Mouse (Mus musculus) hindbrain, embryonic 16.5 days (tissue): ENCODE results near the gene BC034090. TPM values are rescaled to one million over a fixed set of nuclear protein-coding genes. Genes with fewer than 3 reads are reported as not detected.
A peak's percentile ranks its signal among the peaks of the same experiment; 100 is the strongest.

Experiments
- ATAC-seq: fragments of 200-750 bp; cut with Nextera tagmentation; 2 replicates; pipeline ENCODE4 v1.8.0; 2017; ENCODE audit warnings: moderate TSS enrichment, moderate library complexity
- H3K27ac ChIP-seq: fragments of 300-500 bp; sonication (generic); 2 replicates; pipeline ENCODE4 v1.5.1; 2014; ENCODE audit warnings: low read depth, mild to moderate bottlenecking, control low read depth, low read length, moderate library complexity
- H3K27me3 ChIP-seq: fragments of 300-500 bp; sonication (generic); replicated peaks from 2 replicates; pipeline ENCODE4 v1.6.1; 2014; ENCODE audit warnings: low read length; ENCODE audit not compliant: control insufficient read depth, insufficient read depth
- H3K36me3 ChIP-seq: fragments of 300-500 bp; sonication (generic); 2 replicates; pipeline ENCODE4 v1.6.1; 2014; ENCODE audit warnings: mild to moderate bottlenecking, low read length, moderate library complexity, mixed read lengths; ENCODE audit not compliant: control insufficient read depth, insufficient read depth
- H3K4me1 ChIP-seq: fragments of 300-500 bp; sonication (generic); 2 replicates; pipeline ENCODE4 v1.6.1; 2014; ENCODE audit warnings: low read depth, low read length; ENCODE audit not compliant: control insufficient read depth, insufficient read depth
- H3K4me2 ChIP-seq: fragments of 300-500 bp; sonication (generic); 2 replicates; pipeline ENCODE4 v1.6.1; 2014; ENCODE audit warnings: mild to moderate bottlenecking, low read length, control low read depth, moderate library complexity
- H3K4me3 ChIP-seq: fragments of 300-500 bp; sonication (generic); 2 replicates; pipeline ENCODE4 v1.5.1; 2014; ENCODE audit warnings: mild to moderate bottlenecking, low read length, control low read depth, moderate library complexity
- H3K9ac ChIP-seq: fragments of 300-500 bp; sonication (generic); 2 replicates; pipeline ENCODE4 v1.6.1; 2014; ENCODE audit warnings: low read depth, mild to moderate bottlenecking, control low read depth, low read length, moderate library complexity
- H3K9me3 ChIP-seq: fragments of 300-500 bp; sonication (generic); 2 replicates; pipeline ENCODE4 v1.6.1; 2014; ENCODE audit warnings: mild to moderate bottlenecking, low read length, moderate library complexity; ENCODE audit not compliant: control insufficient read depth
- WGBS: fragments of 180-500 bp; shearing (Covaris S2); extraction: QIAGEN DNeasy Blood & Tissue Kit; methylation state at CpG from one replicate; pipeline ENCODE4 v1.1.7; 2014; 5-methylcytosine and 5-hydroxymethylcytosine counted together
- polyA plus RNA-seq: library from polyadenylated mRNA; unstranded; fragments of >200 nt; fragmentation: Nextera tagmentation; extraction: Ambion mirVana; gene quantifications from 2 replicates; pipeline ENCODE4 v1.2.1, GENCODE M21; 2015

The BC034090 gene
- polyA plus RNA-seq, 1 experiment from 2014 or later: 6.1 TPM

DNA sequence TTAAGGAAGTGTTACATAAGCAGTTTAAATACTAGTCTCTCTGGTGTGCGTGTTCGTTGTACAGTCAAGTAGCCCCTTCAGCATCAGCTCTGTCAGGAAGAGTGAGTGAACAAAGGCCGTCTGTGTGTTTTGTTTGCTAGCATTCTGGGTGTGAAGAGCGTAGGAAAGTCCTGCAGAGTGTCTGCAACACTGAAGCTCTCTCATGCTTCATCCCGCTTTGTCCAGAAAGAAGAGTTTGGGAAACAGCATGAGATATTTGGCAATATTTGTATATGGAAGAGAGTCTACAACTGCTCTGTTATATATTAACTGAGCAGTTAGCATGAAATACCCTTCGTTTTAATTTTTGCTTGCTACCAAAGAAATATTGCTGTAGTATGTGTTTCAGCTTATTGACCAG lies 44.7 kb downstream of the BC034090 start:
- WGBS: 72% methylated on average over 6 of the region's 6 CpGs
- Histone ChIP-seq H3K36me3 (peaks cover 8% of the 10 kb centered on the region), H3K4me2 (no peak overlapping the region), H3K27ac (no peak overlapping the region), H3K4me1 (peaks cover 19% of the 10 kb centered on the region), H3K27me3 (no peaks in the 10 kb centered on the region), H3K9me3 (no peaks in the 10 kb centered on the region), H3K9ac (no peak overlapping the region), H3K4me3 (no peak overlapping the region)
- ATAC-seq: no peak

DNA sequence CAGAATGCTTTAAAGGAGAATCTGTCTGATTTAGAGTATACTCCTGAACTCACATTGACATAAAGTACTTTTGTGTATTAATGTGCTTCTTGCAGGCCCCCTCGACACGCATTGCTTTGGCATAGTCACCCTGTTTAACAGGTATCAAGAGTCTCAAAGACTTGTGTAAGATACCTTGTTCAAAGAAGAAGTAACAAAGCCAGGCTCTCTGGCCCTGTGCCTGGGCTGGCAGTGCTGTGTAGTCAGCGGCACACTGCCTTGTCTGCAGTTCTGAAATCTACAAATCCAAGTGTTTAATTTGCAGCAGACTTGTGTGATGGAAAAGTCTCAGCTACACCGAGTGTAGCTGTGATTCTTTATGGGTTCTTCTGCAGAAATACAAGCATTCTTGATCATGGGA lies 47.6 kb downstream of the BC034090 start:
- Histone ChIP-seq H3K4me3 (no peak overlapping the region), H3K27ac (no peak overlapping the region), H3K9me3 (no peaks in the 10 kb centered on the region), H3K4me1 (peaks cover 5% of the 10 kb centered on the region), H3K36me3 (0 out of 2 replicates have a peak, but pooled peaks cover 5% of the 10 kb centered on the region), H3K4me2 (no peak overlapping the region), H3K9ac (no peak overlapping the region), H3K27me3 (no peaks in the 10 kb centered on the region)
- WGBS: 79% methylated on average over 4 of the region's 4 CpGs
- no peak for ATAC-seq

DNA sequence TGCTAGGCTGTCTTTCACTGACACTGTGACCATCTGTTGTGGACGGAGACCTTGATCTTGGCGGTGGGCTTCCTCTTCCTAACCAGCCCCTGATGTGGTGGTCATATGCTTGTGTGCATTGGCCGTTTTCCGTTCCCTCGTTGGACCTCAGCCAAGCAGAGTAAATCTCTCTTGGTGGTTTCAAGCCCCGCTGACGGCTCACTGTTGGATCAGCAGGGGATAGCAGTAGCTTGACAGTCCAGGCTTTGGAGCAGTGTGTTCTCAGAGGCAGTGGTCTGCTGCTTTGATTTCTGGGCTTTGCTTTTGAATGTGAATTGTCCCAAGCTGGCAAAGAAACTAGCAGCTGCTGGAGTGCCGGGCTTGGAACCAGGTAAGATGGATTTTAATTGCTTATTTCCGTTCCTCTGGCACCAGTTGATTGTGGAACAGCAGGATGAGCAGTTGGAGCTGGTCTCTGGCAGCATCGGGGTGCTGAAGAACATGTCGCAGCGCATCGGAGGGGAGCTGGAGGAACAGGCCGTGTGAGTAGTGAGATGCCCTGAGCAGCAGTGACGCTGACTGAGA lies 51.4 kb downstream of the BC034090 start:
- 53% methylated on average over 15 of the region's 15 CpGs for WGBS
- H3K9me3 ChIP-seq: no peaks in the 10 kb centered on the region
- H3K27ac ChIP-seq: peak overlapping the region; percentile 41
- H3K27me3 ChIP-seq: no peaks in the 10 kb centered on the region
- ATAC-seq: peak; percentile 70
- no peak overlapping the region for H3K9ac ChIP-seq
- peaks cover 18% of the 10 kb centered on the region for H3K36me3 ChIP-seq
- H3K4me2 ChIP-seq: no peak overlapping the region
- H3K4me1 ChIP-seq: peaks cover 4% of the 10 kb centered on the region; the same call in 1 of the 2 replicates
- H3K4me3 ChIP-seq: no peak overlapping the region

DNA sequence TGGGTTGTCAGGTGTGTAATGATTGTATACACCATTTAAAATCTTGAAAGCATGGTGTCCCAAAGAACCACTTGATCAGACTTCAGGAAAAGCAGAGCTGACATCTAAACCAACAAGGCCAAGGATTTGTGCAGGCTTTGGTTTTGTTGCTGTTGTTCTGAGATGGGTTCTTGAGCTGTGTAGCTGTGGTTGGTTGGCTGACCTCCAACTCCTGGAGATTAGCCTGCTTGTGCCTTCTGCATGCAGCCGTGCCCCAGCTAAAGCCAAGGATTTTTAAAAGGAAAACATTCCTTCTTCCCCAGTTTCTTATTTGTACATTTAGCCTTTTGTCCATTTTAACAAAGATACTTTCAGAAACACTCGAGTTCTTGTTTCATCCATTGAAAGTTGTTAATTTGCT lies 52.6 kb downstream of the BC034090 start:
- H3K4me2 ChIP-seq: no peak overlapping the region
- peaks cover 4% of the 10 kb centered on the region; the same call in 1 of the 2 replicates for H3K4me1 ChIP-seq
- 56% methylated on average over 2 of the region's 2 CpGs for WGBS
- H3K4me3 ChIP-seq: no peak overlapping the region
- peaks cover 16% of the 10 kb centered on the region for H3K36me3 ChIP-seq
- no peaks in the 10 kb centered on the region for H3K27me3 ChIP-seq
- H3K9ac ChIP-seq: no peak overlapping the region
- H3K9me3 ChIP-seq: no peaks in the 10 kb centered on the region
- H3K27ac ChIP-seq: peak overlapping the region; percentile 65
- ATAC-seq: no peak

DNA sequence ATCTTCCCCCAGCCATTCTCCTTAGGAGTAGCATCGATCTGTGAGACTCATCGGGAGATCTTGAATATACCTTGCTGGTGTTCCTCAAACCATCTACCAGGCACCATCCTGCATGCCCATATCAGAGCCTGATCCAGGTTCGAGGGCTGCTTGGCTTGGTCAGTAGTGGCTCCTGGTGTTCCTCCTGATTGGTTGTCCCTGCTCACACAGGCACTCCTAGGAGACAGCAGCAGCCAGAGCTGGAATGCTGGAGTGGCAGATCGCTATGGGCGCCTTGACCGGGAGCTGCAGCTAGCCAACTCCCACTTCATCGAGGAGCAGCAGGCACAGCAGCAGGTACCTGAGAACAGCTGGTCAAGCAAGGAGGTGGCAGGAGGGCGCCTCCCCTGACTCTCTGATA lies 53.0 kb downstream of the BC034090 start:
- Histone ChIP-seq H3K9ac (no peak overlapping the region), H3K36me3 (peaks cover 16% of the 10 kb centered on the region), H3K27ac (peak overlapping the region; percentile 65), H3K4me3 (no peak overlapping the region), H3K27me3 (no peaks in the 10 kb centered on the region), H3K4me2 (no peak overlapping the region), H3K9me3 (no peaks in the 10 kb centered on the region), H3K4me1 (peaks cover 4% of the 10 kb centered on the region; the same call in 1 of the 2 replicates)
- 66% methylated on average over 8 of the region's 8 CpGs for WGBS
- peak; percentile 32; the same call in 1 of the 2 replicates for ATAC-seq

DNA sequence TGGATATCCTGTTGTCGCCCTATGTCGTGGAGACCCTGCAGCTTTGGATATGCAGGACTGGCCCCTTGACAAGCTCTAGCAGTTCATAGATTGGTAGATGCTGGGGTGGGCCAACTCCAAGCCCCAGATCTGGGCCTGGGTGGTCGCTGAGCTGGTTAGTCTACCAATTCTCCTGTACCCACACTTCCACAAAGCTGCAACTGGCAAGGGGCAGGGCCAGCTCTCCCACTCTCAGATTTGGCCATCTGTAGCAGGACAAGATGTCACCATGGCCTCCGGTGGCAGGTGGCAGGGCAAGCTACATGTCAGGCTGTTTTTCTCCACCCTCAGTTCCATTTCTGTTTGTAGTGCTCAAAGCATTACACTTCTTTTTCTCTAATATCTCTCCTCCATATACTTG lies 55.6 kb downstream of the BC034090 start:
- no peak overlapping the region for H3K9ac ChIP-seq
- WGBS: 88% methylated on average over 4 of the region's 4 CpGs
- H3K36me3 ChIP-seq: peaks cover 13% of the 10 kb centered on the region

DNA sequence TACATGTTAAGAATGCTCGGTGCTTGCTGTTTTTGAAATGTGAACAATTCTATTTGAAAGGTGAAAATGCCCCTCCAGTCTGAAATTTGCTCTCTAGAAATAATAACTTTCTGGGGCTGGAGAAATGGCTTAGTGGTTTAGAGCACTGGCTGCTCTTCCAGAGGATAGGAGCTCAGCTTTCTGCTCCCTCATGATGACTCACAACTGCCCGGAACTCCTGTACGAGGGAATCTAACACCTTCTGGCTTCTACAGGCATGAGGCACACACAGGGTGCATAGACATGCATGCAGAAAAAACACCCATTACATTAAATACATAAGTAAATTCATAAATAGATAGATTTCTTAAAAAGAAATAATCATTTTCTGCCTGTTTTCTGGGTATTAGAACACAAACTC lies 60.1 kb downstream of the BC034090 start:
- Histone ChIP-seq H3K4me1 (no peaks in the 10 kb centered on the region), H3K4me3 (no peak overlapping the region), H3K36me3 (peaks cover 5% of the 10 kb centered on the region), H3K4me2 (no peak overlapping the region), H3K9me3 (no peaks in the 10 kb centered on the region), H3K27me3 (no peaks in the 10 kb centered on the region), H3K9ac (no peak overlapping the region), H3K27ac (no peak overlapping the region)
- no peak for ATAC-seq
- WGBS: 89% methylated on average over 3 of the region's 3 CpGs

More for the DNA sequence above, 55.6 kb downstream of the BC034090 start:
- no peak for ATAC-seq
- peaks cover 4% of the 10 kb centered on the region; the same call in 1 of the 2 replicates for H3K4me1 ChIP-seq
- H3K4me2 ChIP-seq: no peak overlapping the region
- no peaks in the 10 kb centered on the region for H3K9me3 ChIP-seq
- H3K27ac ChIP-seq: no peak overlapping the region
- no peaks in the 10 kb centered on the region for H3K27me3 ChIP-seq
- no peak overlapping the region for H3K4me3 ChIP-seq

DNA sequence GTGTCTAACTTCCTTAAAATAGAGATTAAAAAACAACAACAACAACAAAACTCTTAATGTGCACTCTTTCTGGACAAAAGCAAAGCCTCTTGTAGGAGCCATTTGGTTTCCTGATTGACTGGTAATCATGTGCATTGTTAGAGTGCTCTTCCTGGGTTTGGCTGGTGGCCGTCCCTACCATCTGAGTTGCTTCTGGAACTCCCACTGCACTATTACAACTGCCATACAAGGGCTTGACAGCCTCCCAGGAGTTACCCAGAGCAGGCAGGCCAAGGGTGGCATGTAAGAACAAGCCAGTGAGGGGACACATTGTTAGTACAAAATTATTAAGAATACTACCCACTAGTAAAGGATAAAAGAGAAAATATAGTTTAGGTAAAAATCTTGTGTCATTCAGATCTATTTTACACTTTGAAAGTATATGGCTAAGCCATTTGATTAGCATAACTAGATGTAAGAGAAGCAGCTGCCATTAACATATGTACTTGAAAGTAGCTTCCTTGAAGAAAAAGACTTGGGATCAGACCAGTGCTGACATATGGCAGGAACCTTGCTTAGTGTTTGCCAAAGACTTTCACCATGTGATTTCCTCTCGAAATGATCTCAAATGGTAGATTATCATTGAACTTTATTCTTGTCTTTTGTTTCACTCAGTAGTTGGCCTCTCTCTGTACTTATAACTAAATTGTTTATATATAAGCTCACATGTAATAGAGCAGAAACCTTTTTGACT lies 65.9 kb downstream of the BC034090 start:
- H3K9ac ChIP-seq: no peak overlapping the region
- H3K4me1 ChIP-seq: no peaks in the 10 kb centered on the region
- no peaks in the 10 kb centered on the region for H3K9me3 ChIP-seq
- no peak for ATAC-seq
- H3K27ac ChIP-seq: no peak overlapping the region
- H3K36me3 ChIP-seq: peaks cover 8% of the 10 kb centered on the region
- 71% methylated on average over 2 of the region's 2 CpGs for WGBS
- H3K27me3 ChIP-seq: no peaks in the 10 kb centered on the region
- H3K4me3 ChIP-seq: no peak overlapping the region
- H3K4me2 ChIP-seq: no peak overlapping the region

DNA sequence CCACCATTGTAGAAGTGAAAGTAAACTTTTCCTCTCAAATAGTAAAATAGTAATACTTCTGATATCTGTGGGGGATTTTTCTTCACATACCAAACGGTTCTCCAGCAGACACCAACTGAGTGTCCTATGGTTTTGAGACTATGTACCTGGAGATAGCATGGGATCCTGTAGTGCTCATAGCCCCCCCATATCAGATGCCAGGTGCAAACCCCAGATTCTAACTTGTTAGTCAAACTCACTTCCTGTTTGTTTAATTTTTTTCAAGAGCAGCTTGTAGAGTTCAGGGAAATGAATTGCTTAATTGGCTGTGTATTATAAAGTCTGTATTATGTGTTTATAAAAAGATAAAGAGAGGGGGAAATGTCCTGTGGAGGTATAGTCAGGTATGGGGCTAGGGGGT lies 69.8 kb downstream of the BC034090 start:
- Histone ChIP-seq H3K27me3 (no peaks in the 10 kb centered on the region), H3K9ac (no peak overlapping the region), H3K4me3 (no peak overlapping the region), H3K9me3 (no peaks in the 10 kb centered on the region), H3K36me3 (peaks cover 8% of the 10 kb centered on the region), H3K4me2 (no peak overlapping the region), H3K4me1 (no peaks in the 10 kb centered on the region), H3K27ac (no peak overlapping the region)
- ATAC-seq: no peak
- 92% methylated on average over 1 of the region's 1 CpGs for WGBS
